Mouse (Mus musculus): ENCODE measurements at regions not wholly inside any gene's neighbourhood (a gene's known extent, or its start where the extent isn't known, plus 50 kb on each side); places are given as distances from the start of the nearest gene placed in this dataset.

GRCm38 (mm10) chr16:75104894-75105293 lies 481.0 kb downstream of the Lipi start:
- peak; percentile 82 for ATAC-seq (ENCODE audit: low TSS enrichment)

- no peak for ATAC-seq (ENCODE audit: low TSS enrichment)
Measured at GRCm38 (mm10) chr16:75093163-75093562, 492.7 kb downstream of the Lipi start.

DNA sequence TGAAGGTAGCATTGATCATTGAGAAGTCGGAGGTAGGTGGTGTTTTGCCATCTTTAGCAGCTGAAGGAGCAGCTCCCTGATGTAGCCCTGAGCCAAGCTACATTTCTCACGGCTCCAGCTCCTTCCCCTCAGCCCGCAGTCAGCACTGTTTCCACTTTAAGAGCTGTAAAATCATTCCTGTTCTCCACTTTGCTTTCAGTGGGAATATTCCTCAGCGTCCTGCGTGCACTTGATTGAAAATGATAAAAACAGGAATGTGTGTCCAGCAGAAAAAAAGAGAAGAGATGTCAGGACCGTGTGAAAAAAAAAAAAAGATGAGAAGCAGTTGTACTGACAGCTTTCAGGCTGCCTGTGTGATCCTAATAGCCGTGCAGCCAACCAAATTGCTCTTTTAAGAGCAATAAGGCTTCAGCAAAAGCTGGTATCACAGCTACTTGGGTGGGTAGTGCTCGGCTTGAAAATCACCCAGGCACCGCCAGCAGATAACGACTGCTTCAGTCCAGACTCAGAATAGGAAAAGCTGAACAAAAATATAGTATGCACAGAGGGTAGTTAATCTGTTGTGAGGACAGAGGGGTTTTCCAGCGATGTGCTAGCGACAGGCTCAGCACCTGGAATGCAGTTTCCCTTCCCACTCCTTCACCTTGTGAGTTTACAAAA lies 493.3 kb downstream of the Lipi start:
- ATAC-seq (ENCODE audit: low TSS enrichment), result peak; percentile 72

- peak; percentile 54 for ATAC-seq (ENCODE audit: low TSS enrichment)
Measured at GRCm38 (mm10) chr16:75091931-75092330, 493.9 kb downstream of the Lipi start.

GRCm38 (mm10) chr16:75089383-75090035 lies 496.4 kb downstream of the Lipi start:
- ATAC-seq (ENCODE audit: low TSS enrichment), result no peak

DNA sequence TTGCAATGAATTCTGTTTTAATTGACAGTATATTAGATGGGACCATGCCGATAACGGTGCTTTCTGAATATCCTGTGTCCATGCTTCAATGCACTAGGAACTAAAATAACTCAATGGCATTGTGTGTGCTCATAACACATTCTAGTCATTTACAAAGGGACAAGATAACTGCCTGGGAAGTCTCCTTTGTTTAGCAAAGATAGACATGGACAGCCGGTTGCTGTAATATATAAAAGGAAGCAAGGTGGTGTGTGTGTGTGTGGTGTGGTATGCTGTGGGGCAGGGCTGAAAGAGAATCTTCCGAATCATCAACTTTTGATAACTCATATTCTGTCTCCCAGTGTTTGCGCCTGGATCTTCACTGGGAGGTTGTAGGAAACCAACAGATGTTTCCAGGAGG lies 497.2 kb downstream of the Lipi start:
- no peak for ATAC-seq (ENCODE audit: low TSS enrichment)

DNA sequence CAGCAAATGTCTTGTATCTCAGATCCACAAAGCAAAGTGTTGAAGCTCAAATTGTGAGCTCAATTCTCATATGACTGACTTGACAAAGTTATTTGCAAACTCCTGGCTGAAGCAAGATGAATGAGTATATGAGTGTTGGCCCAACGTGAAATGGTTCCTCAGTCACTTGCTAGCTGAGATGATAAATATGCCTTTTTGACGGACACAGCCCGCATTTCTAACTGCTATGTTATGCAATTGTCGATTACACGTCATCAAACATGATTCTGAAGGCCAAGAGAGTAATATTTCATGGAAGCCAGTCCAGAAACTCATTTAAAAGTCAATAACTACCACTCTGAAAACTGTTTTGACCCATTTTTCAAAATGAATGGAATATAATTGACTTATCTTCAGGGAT lies 520.6 kb downstream of the Lipi start:
- ATAC-seq (ENCODE audit: low TSS enrichment), result no peak

DNA sequence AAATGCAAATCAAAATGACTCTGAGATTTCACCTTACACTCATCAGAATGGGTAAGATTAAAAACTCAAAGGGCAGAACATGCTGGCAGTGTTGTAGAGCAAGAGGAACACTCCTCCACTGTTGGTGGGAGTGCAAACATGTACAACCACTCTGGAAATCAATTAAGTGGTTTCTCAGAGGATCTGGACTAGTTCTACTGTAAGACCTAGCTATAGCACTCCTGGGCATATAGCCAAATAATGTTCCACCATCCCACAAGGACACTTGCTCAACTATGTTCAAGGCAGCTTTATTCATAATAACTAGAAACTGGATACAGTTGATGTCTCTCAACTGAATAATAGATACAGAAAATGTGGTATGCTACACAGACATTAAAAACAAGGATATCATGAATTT lies 532.9 kb downstream of the Lipi start:
- ATAC-seq (ENCODE audit: low TSS enrichment), result no peak; the same call in 1 of the 2 replicates

GRCm38 (mm10) chr16:75045969-75046368 lies 539.9 kb downstream of the Lipi start:
- no peak for ATAC-seq (ENCODE audit: low TSS enrichment)
